Mouse (Mus musculus): ENCODE measurements around the gene Tas2r108. TPM values are rescaled to one million over a fixed set of nuclear protein-coding genes. Genes with fewer than 3 reads are reported as not detected.

The Tas2r108 gene
- total RNA-seq (2023): not detected

DNA sequence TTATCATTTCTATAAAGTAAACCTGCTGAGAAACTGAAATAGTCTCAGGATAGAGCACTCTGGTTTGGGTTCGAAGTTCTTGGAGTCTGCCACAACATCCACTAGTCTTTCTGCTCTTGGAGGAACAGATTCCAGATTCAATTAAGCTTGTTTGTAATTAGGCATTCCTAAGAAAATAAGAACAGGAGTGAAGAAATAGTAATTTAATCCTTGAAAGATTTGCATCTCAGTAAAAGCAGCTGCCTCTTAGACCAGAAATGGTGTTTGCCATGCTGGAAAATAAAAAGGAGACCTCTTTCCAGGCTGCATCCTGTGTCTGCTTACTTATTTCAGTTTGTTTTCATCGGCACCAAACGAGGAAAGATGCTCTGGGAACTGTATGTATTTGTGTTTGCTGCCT is at the start of gene Tas2r108:
Gene Tas2r108 (plus strand): TSS at position 301 of the 400 bp plus-strand sequence.

DNA sequence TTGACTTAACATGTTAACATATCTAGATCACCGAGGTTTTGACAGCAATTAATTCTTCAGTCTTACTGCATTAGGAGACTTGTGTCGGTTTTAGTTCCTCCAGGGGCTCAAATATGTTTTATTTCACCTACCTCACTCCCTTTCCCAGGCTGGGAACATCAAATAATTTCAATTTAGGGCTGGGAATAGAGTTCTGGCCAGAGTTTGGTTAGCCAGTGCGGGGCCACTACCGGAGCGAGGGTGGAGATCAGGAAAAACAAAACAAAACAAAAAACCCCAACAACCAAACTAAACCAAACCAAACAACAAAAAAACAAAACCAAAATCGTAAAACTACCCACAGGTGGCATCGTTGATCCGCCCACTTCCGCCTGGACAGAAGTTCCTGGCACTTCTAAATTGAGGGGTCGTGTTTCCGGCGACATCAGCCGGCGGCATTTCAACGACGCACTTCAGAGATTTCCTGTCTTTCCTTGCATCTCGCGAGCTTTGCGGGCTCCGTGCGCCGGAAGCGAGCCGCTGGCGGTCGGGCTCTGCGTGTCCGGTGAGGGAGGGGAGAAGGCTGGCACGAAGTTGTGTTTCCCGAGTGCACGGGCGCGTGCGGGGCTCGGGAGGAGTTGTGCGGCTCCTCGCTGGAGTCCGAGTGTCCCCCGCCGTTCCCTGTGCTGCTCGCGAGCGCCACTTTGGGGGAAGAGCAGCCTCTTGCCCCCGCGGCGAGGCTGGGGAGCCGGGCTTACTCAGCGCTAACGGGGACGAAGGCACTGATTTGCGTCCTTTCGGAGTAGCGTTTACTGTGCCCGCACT is 22.2 kb upstream of the Tas2r108 start, which contains the start of gene Ssbp1:
Gene Ssbp1 (plus strand): TSS at position 437 of the 804 bp plus-strand sequence.

DNA sequence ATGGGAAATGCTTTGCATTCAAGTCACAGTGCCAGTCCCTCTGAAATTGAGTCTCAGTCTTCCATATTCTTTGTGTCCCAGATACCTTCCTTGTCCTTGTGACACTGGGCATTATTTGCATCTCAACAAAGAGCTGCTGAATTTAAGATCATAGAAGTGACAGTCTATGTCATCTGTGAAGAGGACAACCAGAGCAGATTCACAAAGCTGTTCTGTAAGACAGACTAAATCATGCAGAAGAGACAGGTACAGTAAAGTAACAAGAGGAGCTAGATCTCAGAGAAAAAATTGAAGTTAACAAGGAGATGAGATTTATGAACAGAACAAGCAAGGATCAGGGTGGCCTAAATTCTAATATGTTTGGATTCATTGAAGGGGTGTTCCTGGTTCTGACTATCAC is 2.4 kb upstream of the Tas2r108 start, which contains the start of gene Tas2r137:
Gene Tas2r137 (plus strand): TSS at position 301 of the 400 bp plus-strand sequence.

DNA sequence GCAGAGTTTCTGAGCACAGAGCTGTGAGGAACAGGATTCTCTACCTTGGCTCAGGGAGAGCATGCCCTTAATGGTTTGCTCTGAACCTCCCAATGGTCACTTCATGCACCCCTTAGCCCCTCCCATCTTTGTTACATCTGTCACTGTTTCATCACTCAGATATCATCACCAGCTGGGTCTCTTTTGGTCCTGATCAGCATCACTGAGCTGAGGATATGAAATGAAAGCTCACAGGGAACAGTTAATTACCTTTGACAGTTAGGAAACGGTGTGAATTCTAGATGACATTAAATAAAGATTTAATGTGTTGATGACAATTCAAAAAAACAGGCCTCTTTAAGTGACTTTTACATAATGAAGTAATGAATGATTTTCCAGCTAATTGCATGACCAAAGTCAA is 26.1 kb downstream of the Tas2r108 start, which contains the start of gene Prss37:
Gene Prss37 (minus strand): TSS at position 101 of the 400 bp plus-strand sequence.

Other genes with a start within 250 kb of the Tas2r108 start
- 43.5 TPM for gene Agk, start 168.4 kb upstream of the Tas2r108 start, total RNA-seq (2023)
- 22.2 TPM for gene E330009J07Rik, start 57.4 kb upstream of the Tas2r108 start, total RNA-seq (2023)
- gene Wee2, start 54.4 kb upstream of the Tas2r108 start, total RNA-seq (2023): not detected
- 57.3 TPM for gene Ssbp1, start 22.2 kb upstream of the Tas2r108 start, total RNA-seq (2023)
- not detected for gene Tas2r137, start 2.3 kb upstream of the Tas2r108 start, total RNA-seq (2023)
- not detected for gene Prss37, start 26.0 kb downstream of the Tas2r108 start, total RNA-seq (2023)
- not detected for gene Olfr461, start 61.5 kb downstream of the Tas2r108 start, total RNA-seq (2023)
- gene Olfr460, start 76.0 kb downstream of the Tas2r108 start, total RNA-seq (2023): not detected
- gene Clec5a, start 92.3 kb downstream of the Tas2r108 start, total RNA-seq (2023): not detected
- gene Tas2r138, start 119.8 kb downstream of the Tas2r108 start, total RNA-seq (2023): not detected
- 0.15 TPM for gene Mgam, start 135.3 kb downstream of the Tas2r108 start, total RNA-seq (2023)